Mouse (Mus musculus) 3T3-L1 (cell line): Measurements from ENCODE around the gene Fetub.
A peak's percentile ranks its signal among the peaks of the same experiment; 100 is the strongest.

Source experiments
- DNase-seq: peaks from one replicate; pipeline ENCODE4 v3.0.0-alpha.2; 2015; ENCODE audit warnings: low read depth, low spot score

Fetub gene

GRCm38 (mm10) chr16:22918034-22918433 is at the start of gene Fetub:
Gene Fetub (plus strand): TSS chr16:22918334.
- DNase-seq = no peak

GRCm38 (mm10) chr16:22872397-22872796 is 45.7 kb upstream of the Fetub start:
- no peak for DNase-seq

GRCm38 (mm10) chr16:22873369-22873768 is 44.8 kb upstream of the Fetub start:
- DNase-seq = no peak

- peak; percentile 73 for DNase-seq
These were observed 41.7 kb upstream of the Fetub start for GRCm38 (mm10) chr16:22876218-22877043.

- DNase-seq = peak; percentile 59
These were observed 40.3 kb upstream of the Fetub start for GRCm38 (mm10) chr16:22877660-22878390.

- DNase-seq = no peak
These were observed 39.4 kb upstream of the Fetub start for GRCm38 (mm10) chr16:22878716-22879115.

GRCm38 (mm10) chr16:22879945-22880595 is 38.1 kb upstream of the Fetub start:
- peak; percentile 50 for DNase-seq

- DNase-seq = peak; percentile 73
These were observed 37.2 kb upstream of the Fetub start for GRCm38 (mm10) chr16:22880900-22881299.

- peak; percentile 50 for DNase-seq
These were observed 36.6 kb upstream of the Fetub start for GRCm38 (mm10) chr16:22881487-22881886.

GRCm38 (mm10) chr16:22883441-22883840 is 34.7 kb upstream of the Fetub start:
- DNase-seq = no peak

GRCm38 (mm10) chr16:22885356-22885755 is 32.8 kb upstream of the Fetub start:
- no peak for DNase-seq

GRCm38 (mm10) chr16:22886726-22887125 is 31.4 kb upstream of the Fetub start:
- DNase-seq = no peak

- no peak for DNase-seq
These were observed 29.3 kb upstream of the Fetub start for GRCm38 (mm10) chr16:22888835-22889234.

GRCm38 (mm10) chr16:22889716-22890115 is 28.4 kb upstream of the Fetub start:
- DNase-seq = no peak

GRCm38 (mm10) chr16:22890683-22891510 is 27.2 kb upstream of the Fetub start, which contains the start of gene Ahsg:
Gene Ahsg (plus strand): TSS chr16:22891277.
- no peak for DNase-seq

GRCm38 (mm10) chr16:22891733-22892154 is 26.4 kb upstream of the Fetub start:
- DNase-seq = no peak

GRCm38 (mm10) chr16:22894095-22894494 is 24.0 kb upstream of the Fetub start:
- no peak for DNase-seq

- no peak for DNase-seq
These were observed 21.5 kb upstream of the Fetub start for GRCm38 (mm10) chr16:22896618-22897017.

GRCm38 (mm10) chr16:22899346-22899745 is 18.8 kb upstream of the Fetub start:
- DNase-seq = peak; percentile 10

GRCm38 (mm10) chr16:22899866-22900570 is 18.1 kb upstream of the Fetub start:
- no peak for DNase-seq

- DNase-seq = no peak
These were observed 16.8 kb upstream of the Fetub start for GRCm38 (mm10) chr16:22901326-22901725.
